Mouse (Mus musculus): ENCODE data around the gene Scn2b.

DNA sequence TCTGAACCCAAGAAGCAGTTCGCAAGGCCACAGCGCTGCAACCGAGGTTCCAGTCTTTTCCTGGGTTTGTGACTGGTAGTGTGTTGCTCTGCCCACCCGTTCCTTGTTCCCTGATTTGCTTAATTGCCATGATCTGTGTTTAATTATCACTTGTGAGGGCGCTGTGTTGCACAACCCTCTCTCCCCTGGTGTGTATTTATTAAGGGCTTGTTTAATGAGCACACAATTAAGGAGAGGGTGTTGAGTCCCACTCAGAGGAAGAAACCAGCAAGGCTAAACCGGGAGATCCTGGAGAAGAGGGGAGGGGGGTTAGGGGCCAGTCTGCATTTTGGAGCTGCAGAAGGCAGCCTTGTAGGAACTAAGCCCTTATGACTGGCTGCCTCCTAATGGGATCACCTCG lies 23.4 kb downstream of the Scn2b start:
- TF ChIP-seq POLR2A (IDR thresholded peaks at IDR 0.05; ENCODE audit: borderline replicate concordance, extremely low read depth, low read depth, low read length), result no peak
- TF ChIP-seq CTCF (IDR thresholded peaks at IDR 0.05; ENCODE audit: insufficient read depth, low read length), result no peak

Measured in lung, adult 2 months (tissue).